Mouse (Mus musculus) embryonic facial prominence, embryonic 10.5 days (tissue): ENCODE measurements around the gene Edil3. TPM values are rescaled to one million over a fixed set of nuclear protein-coding genes. Genes with fewer than 3 reads are reported as not detected.

Experiments
- DNase-seq: peaks from one replicate; pipeline ENCODE4 v3.0.0-alpha.2; 2017; ENCODE audit warnings: low spot score
- H3K27ac ChIP-seq: fragments of 300-500 bp; sonication (generic); replicated peaks from 2 replicates; pipeline ENCODE4 v1.5.1; 2016; ENCODE audit warnings: mild to moderate bottlenecking
- H3K27me3 ChIP-seq: fragments of 300-500 bp; sonication (generic); replicated peaks from 2 replicates; pipeline ENCODE4 v1.6.1; 2016; ENCODE audit warnings: low read depth, mild to moderate bottlenecking; ENCODE audit not compliant: poor library complexity, severe bottlenecking
- H3K36me3 ChIP-seq: fragments of 300-500 bp; sonication (generic); replicated peaks from 2 replicates; pipeline ENCODE4 v1.6.1; 2016; ENCODE audit warnings: mild to moderate bottlenecking, moderate library complexity
- H3K4me1 ChIP-seq: fragments of 300-500 bp; sonication (generic); 2 replicates; pipeline ENCODE4 v1.6.1; 2016
- H3K4me3 ChIP-seq: fragments of 300-500 bp; sonication (generic); 2 replicates; pipeline ENCODE4 v1.5.1; 2016; ENCODE audit warnings: mild to moderate bottlenecking, moderate library complexity
- H3K9me3 ChIP-seq: fragments of 300-500 bp; sonication (generic); 2 replicates; pipeline ENCODE4 v1.6.1; 2016; ENCODE audit warnings: mild to moderate bottlenecking
- WGBS: fragments of 180-500 bp; shearing (Covaris S2); methylation state at CpG from one replicate; pipeline ENCODE4 v1.1.7; 2016; 5-methylcytosine and 5-hydroxymethylcytosine counted together
- polyA plus RNA-seq: library from polyadenylated mRNA; unstranded; fragments of >200 nt; fragmentation: Nextera tagmentation; extraction: Ambion mirVana; gene quantifications from 2 replicates; pipeline ENCODE4 v1.2.1, GENCODE M21; 2016

Edil3 gene
- polyA plus RNA-seq, 1 experiment from 2014 or later = 13.2 TPM

GRCm38 (mm10) chr13:88833732-88834131 lies 12.5 kb downstream of the Edil3 start:
- Histone ChIP-seq H3K9me3 (no peaks in the 10 kb centered on the region), H3K4me1 (no peaks in the 10 kb centered on the region), H3K36me3 (no peaks in the 10 kb centered on the region), H3K27me3 (no peaks in the 10 kb centered on the region), H3K27ac (no peak overlapping the region), H3K4me3 (no peak overlapping the region)
- DNase-seq = no peak
- 93% methylated on average over 1 of the region's 1 CpGs for WGBS

GRCm38 (mm10) chr13:88849739-88850138 lies 28.5 kb downstream of the Edil3 start:
- 91% methylated on average over 4 of the region's 4 CpGs for WGBS
- H3K9me3 ChIP-seq = no peaks in the 10 kb centered on the region
- DNase-seq = no peak
- H3K27me3 ChIP-seq = no peaks in the 10 kb centered on the region
- no peaks in the 10 kb centered on the region for H3K4me1 ChIP-seq
- H3K4me3 ChIP-seq = no peak overlapping the region
- H3K36me3 ChIP-seq = no peaks in the 10 kb centered on the region
- no peak overlapping the region for H3K27ac ChIP-seq

GRCm38 (mm10) chr13:88879960-88880359 lies 58.7 kb downstream of the Edil3 start:
- no peak overlapping the region for H3K4me3 ChIP-seq
- H3K27ac ChIP-seq = no peak overlapping the region
- no peaks in the 10 kb centered on the region for H3K4me1 ChIP-seq
- H3K9me3 ChIP-seq = no peaks in the 10 kb centered on the region
- no peak for DNase-seq
- H3K27me3 ChIP-seq = no peaks in the 10 kb centered on the region
- H3K36me3 ChIP-seq = no peaks in the 10 kb centered on the region
- 90% methylated on average over 2 of the region's 2 CpGs for WGBS

DNA sequence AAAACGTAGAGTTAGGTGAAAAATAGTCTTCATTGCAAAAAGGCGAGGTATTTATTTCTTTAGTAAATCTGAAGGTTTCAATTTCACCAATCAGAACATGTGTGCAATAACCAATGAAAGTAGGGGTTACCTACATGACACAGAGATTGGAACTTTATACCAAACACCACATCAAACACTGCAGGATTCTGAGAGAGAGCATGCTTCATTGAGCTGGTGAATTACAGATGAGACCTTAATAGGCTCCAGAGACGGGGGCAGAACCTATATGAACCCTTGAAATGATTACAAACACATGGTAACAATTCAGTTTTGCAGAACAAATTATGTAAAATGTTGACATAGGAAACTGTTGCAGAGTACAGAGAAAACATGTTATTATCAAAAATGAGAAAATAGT lies 69.5 kb downstream of the Edil3 start:
- DNase-seq = peak; percentile 26
- no peak overlapping the region for H3K27ac ChIP-seq
- H3K4me3 ChIP-seq = no peak overlapping the region
- H3K4me1 ChIP-seq = peaks cover 5% of the 10 kb centered on the region; the same call in 1 of the 2 replicates
- H3K9me3 ChIP-seq = no peaks in the 10 kb centered on the region
- H3K36me3 ChIP-seq = no peaks in the 10 kb centered on the region
- WGBS = 60% methylated on average over 3 of the region's 3 CpGs
- no peaks in the 10 kb centered on the region for H3K27me3 ChIP-seq

DNA sequence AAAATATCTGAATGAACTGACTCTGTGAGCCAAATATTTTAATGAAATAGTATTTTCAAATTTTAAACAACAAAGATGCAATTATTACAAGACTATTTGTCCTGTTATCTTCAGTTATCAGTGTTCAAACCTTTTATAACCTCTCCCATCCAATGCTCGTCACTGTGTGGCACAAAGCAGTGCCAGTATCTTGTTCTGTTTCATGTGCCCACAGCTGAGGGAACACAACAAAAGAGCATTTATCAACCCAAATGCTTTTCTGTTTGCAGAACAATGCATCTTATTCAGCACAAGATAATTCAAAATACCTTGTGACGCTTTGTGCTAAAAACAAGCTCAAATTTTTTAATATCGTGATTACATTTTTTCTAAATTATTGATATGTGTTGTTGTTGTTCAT lies 78.8 kb downstream of the Edil3 start:
- Histone ChIP-seq H3K4me1 (no peaks in the 10 kb centered on the region), H3K4me3 (no peak overlapping the region), H3K27ac (no peak overlapping the region), H3K9me3 (no peaks in the 10 kb centered on the region), H3K27me3 (no peaks in the 10 kb centered on the region), H3K36me3 (no peaks in the 10 kb centered on the region)
- no peak for DNase-seq
- 86% methylated on average over 3 of the region's 3 CpGs for WGBS

DNA sequence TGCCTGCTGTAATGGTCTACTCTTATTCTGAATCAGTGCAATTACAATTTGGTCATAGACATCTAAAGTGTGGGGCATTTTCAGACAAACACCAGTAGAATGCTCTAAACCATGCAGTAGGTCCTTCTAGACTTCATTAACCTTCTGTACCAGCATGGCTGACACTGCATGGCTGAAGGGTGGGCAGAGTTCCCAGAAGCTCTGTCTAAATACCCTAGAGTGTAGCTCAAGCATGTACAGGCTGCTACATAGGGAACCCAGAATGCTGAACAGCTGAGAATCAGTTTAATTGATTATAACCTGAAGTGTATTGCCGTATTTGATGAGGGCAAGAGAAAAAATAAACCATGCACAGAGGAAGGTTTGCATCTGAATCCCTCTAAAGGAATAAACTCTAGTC lies 86.1 kb downstream of the Edil3 start:
- H3K36me3 ChIP-seq = no peaks in the 10 kb centered on the region
- H3K9me3 ChIP-seq = no peaks in the 10 kb centered on the region
- no peak overlapping the region for H3K4me3 ChIP-seq
- H3K27ac ChIP-seq = no peak overlapping the region
- no peaks in the 10 kb centered on the region for H3K4me1 ChIP-seq
- DNase-seq = no peak
- H3K27me3 ChIP-seq = no peaks in the 10 kb centered on the region
- 91% methylated on average over 1 of the region's 1 CpGs for WGBS

GRCm38 (mm10) chr13:88908187-88908586 lies 86.9 kb downstream of the Edil3 start:
- H3K36me3 ChIP-seq = no peaks in the 10 kb centered on the region
- WGBS = 89% methylated on average over 1 of the region's 1 CpGs
- H3K4me3 ChIP-seq = no peak overlapping the region
- no peaks in the 10 kb centered on the region for H3K4me1 ChIP-seq
- no peak overlapping the region for H3K27ac ChIP-seq
- no peaks in the 10 kb centered on the region for H3K9me3 ChIP-seq
- no peak for DNase-seq
- H3K27me3 ChIP-seq = no peaks in the 10 kb centered on the region

- no peak for DNase-seq
- peaks cover 2% of the 10 kb centered on the region; the same call in 1 of the 2 replicates for H3K4me1 ChIP-seq
- WGBS = 60% methylated on average over 2 of the region's 2 CpGs
- H3K27me3 ChIP-seq = no peaks in the 10 kb centered on the region
- H3K36me3 ChIP-seq = no peaks in the 10 kb centered on the region
- no peak overlapping the region for H3K27ac ChIP-seq
- no peak overlapping the region for H3K4me3 ChIP-seq
- no peaks in the 10 kb centered on the region for H3K9me3 ChIP-seq
These were observed 95.2 kb downstream of the Edil3 start for GRCm38 (mm10) chr13:88916503-88916902.

DNA sequence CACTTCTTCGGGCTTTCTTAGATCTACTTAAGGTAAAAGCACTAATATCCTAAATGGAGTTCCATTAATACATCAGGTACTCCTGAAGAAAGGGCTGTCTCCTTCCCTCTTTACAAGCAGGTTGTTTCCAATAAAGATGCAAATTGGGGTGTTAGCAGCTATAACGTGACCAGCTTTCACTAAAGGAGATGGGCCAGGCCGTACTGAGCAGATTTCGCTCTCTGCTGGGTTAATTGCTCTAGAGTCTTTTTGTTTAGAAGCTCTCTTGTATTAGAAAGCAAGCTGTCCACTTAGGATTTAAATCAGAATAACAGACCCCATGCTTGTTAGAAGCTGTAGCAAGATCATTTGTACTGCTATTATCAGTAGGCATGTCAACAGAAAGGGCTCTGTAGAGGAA lies 108.4 kb downstream of the Edil3 start:
- H3K4me1 ChIP-seq = no peaks in the 10 kb centered on the region
- H3K27me3 ChIP-seq = no peaks in the 10 kb centered on the region
- 64% methylated on average over 4 of the region's 4 CpGs for WGBS
- no peaks in the 10 kb centered on the region for H3K36me3 ChIP-seq
- no peak overlapping the region for H3K4me3 ChIP-seq
- no peak overlapping the region for H3K27ac ChIP-seq
- DNase-seq = no peak
- H3K9me3 ChIP-seq = no peaks in the 10 kb centered on the region

- Histone ChIP-seq H3K9me3 (no peaks in the 10 kb centered on the region), H3K4me3 (no peak overlapping the region), H3K27ac (no peak overlapping the region), H3K27me3 (no peaks in the 10 kb centered on the region), H3K4me1 (no peaks in the 10 kb centered on the region), H3K36me3 (no peaks in the 10 kb centered on the region)
- no peak for DNase-seq
- WGBS = 86% methylated on average over 2 of the region's 2 CpGs
These were observed 117.3 kb downstream of the Edil3 start for GRCm38 (mm10) chr13:88938564-88938963.

- Histone ChIP-seq H3K4me3 (no peak overlapping the region), H3K27me3 (no peaks in the 10 kb centered on the region), H3K27ac (no peak overlapping the region), H3K4me1 (no peaks in the 10 kb centered on the region), H3K9me3 (no peaks in the 10 kb centered on the region), H3K36me3 (no peaks in the 10 kb centered on the region)
- no peak for DNase-seq
- 80% methylated on average over 4 of the region's 4 CpGs for WGBS
These were observed 151.1 kb downstream of the Edil3 start for GRCm38 (mm10) chr13:88972355-88972754.

DNA sequence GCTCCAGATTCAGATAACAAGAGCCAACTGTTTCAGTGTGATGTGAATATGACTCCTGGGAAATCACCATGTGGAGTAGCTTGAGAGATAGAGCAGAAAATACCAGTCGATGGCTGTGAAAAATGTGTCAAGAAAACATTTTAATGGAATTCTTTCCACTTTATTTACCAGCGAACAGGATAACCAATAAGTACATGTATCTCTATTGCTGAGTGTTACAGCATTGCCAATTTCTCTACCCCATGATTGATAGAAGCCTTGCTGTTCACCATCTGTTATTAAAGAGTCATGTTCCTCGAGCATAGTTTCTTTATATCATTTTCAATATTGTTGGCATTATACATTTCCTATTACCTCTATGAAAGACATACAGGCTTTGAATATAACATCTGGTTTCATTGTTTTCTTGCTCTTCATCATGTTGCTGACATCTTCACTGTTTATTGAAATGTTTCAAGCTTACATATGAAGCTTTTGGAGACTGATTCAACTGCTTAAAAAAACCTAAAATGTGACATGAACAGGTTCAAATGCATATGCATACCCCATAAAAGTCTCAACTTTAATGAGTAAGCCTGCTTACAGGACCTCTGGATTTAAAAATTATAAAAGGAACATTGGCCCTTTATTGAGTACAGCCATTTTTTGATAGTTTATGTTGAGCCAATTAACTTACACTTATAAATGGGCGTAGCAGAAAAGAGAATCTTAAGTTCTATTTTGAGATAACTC lies 186.6 kb downstream of the Edil3 start:
- no peaks in the 10 kb centered on the region for H3K4me1 ChIP-seq
- 89% methylated on average over 4 of the region's 4 CpGs for WGBS
- no peaks in the 10 kb centered on the region for H3K9me3 ChIP-seq
- no peaks in the 10 kb centered on the region for H3K36me3 ChIP-seq
- no peak overlapping the region for H3K27ac ChIP-seq
- H3K27me3 ChIP-seq = no peaks in the 10 kb centered on the region
- no peak overlapping the region for H3K4me3 ChIP-seq
- no peak for DNase-seq

- no peak for DNase-seq
- Histone ChIP-seq H3K9me3 (no peaks in the 10 kb centered on the region), H3K4me3 (no peak overlapping the region), H3K27me3 (no peaks in the 10 kb centered on the region), H3K27ac (no peak overlapping the region), H3K4me1 (no peaks in the 10 kb centered on the region), H3K36me3 (no peaks in the 10 kb centered on the region)
These were observed 191.2 kb downstream of the Edil3 start for GRCm38 (mm10) chr13:89012500-89012899.
